Comparison of ENCODE assay signal across 16 mouse cellular contexts in genomic region chr17:56669766-56670165, GRCm38 (mm10). TPM values are rescaled to one million over a fixed set of nuclear protein-coding genes. Genes with fewer than 3 reads are reported as not detected.
"Had no signal": no experiment of that assay in that cellular context is flagged by ENCODE, and none has a peak within 500 bp of the region (broad histone marks: within the 10 kb centered on the region; RNA-seq: fewer than 3 reads in every experiment).

No protein-coding gene starts in this region.

- H3K27ac ChIP-seq: liver, embryonic 13.5 days; liver, embryonic 15.5 days; lung, embryonic 15.5 days; macrophage; midbrain, embryonic 12.5 days; neural tube, embryonic 12.5 days had no signal

- H3K4me2 ChIP-seq: midbrain, embryonic 12.5 days; neural tube, embryonic 12.5 days had no signal

- H3K9me3 ChIP-seq: liver, embryonic 13.5 days; liver, embryonic 15.5 days; lung, embryonic 15.5 days; megakaryocyte, embryonic 14.5 days; midbrain, embryonic 12.5 days; neural tube, embryonic 12.5 days had no signal

- DNase-seq: liver, embryonic 13.5 days; liver, postnatal 0 days; lung, adult 2 months; lung, postnatal 14 days; lung, postnatal 36 days; right cerebral cortex, postnatal 14 days; thymus, adult 2 months; thymus, postnatal 25 days; thymus, postnatal 4 days had no signal

- H3K4me3 ChIP-seq: liver, embryonic 13.5 days; liver, embryonic 15.5 days; midbrain, embryonic 12.5 days; neural tube, embryonic 12.5 days had no signal

- H3K36me3 ChIP-seq: liver, embryonic 13.5 days; lung, embryonic 15.5 days; midbrain, embryonic 12.5 days; neural tube, embryonic 12.5 days had no signal

- ATAC-seq: liver, postnatal 0 days; lung, postnatal 0 days had no signal

- H3K9ac ChIP-seq: liver, embryonic 13.5 days; liver, postnatal 0 days; midbrain, embryonic 12.5 days; neural tube, embryonic 12.5 days had no signal

RNA-seq across cellular contexts. Expression of gene Catsperd, which starts 41.8 kb away (rescaled TPM):
- polyA plus RNA-seq: macrophage had no signal
